Mouse (Mus musculus): ENCODE results near the gene Mastl.

Mastl gene

GRCm38 (mm10) chr2:23155777-23156607 is at the start of gene Mastl, which contains the start of gene Yme1l1:
Gene Mastl (minus strand): TSS chr2:23156024.
Gene Yme1l1 (plus strand): TSS chr2:23156369.
- DNase-seq (ENCODE audit: extremely low spot score, low spot score), result peak; percentile 94

- no peak for DNase-seq (ENCODE audit: extremely low spot score, low spot score)
These were observed 47.3 kb upstream of the Mastl start for GRCm38 (mm10) chr2:23202900-23203670.

- DNase-seq (ENCODE audit: extremely low spot score, low spot score), result no peak
These were observed 45.2 kb upstream of the Mastl start for GRCm38 (mm10) chr2:23201034-23201433.

GRCm38 (mm10) chr2:23194366-23194765 is 38.5 kb upstream of the Mastl start:
- no peak for DNase-seq (ENCODE audit: extremely low spot score, low spot score)

- DNase-seq (ENCODE audit: extremely low spot score, low spot score), result no peak
These were observed 16.5 kb upstream of the Mastl start for GRCm38 (mm10) chr2:23172305-23172704.

GRCm38 (mm10) chr2:23156608-23157081 is 821 bp upstream of the Mastl start:
- no peak for DNase-seq (ENCODE audit: extremely low spot score, low spot score)

- DNase-seq (ENCODE audit: extremely low spot score, low spot score), result no peak
These were observed 614 bp downstream of the Mastl start for GRCm38 (mm10) chr2:23155199-23155621.

- DNase-seq (ENCODE audit: extremely low spot score, low spot score), result no peak
These were observed 36.3 kb downstream of the Mastl start for GRCm38 (mm10) chr2:23119573-23119972.

GRCm38 (mm10) chr2:23102266-23102665 is 53.6 kb downstream of the Mastl start:
- DNase-seq (ENCODE audit: extremely low spot score, low spot score), result no peak

- DNase-seq (ENCODE audit: extremely low spot score, low spot score), result no peak
These were observed 58.8 kb downstream of the Mastl start for GRCm38 (mm10) chr2:23097028-23097427.

- peak; percentile 20 for DNase-seq (ENCODE audit: extremely low spot score, low spot score)
These were observed 63.6 kb downstream of the Mastl start for GRCm38 (mm10) chr2:23092216-23092615.

GRCm38 (mm10) chr2:23084540-23084939 is 71.3 kb downstream of the Mastl start:
- DNase-seq (ENCODE audit: extremely low spot score, low spot score), result no peak

- DNase-seq (ENCODE audit: extremely low spot score, low spot score), result no peak
These were observed 77.2 kb downstream of the Mastl start for GRCm38 (mm10) chr2:23078588-23078987.

GRCm38 (mm10) chr2:23077693-23078092 is 78.1 kb downstream of the Mastl start:
- DNase-seq (ENCODE audit: extremely low spot score, low spot score), result no peak

- no peak for DNase-seq (ENCODE audit: extremely low spot score, low spot score)
These were observed 79.0 kb downstream of the Mastl start for GRCm38 (mm10) chr2:23076783-23077182.

- no peak for DNase-seq (ENCODE audit: extremely low spot score, low spot score)
These were observed 80.0 kb downstream of the Mastl start for GRCm38 (mm10) chr2:23075846-23076245.

GRCm38 (mm10) chr2:23071406-23071805 is 84.4 kb downstream of the Mastl start:
- no peak for DNase-seq (ENCODE audit: extremely low spot score, low spot score)

GRCm38 (mm10) chr2:23070491-23070890 is 85.3 kb downstream of the Mastl start:
- no peak for DNase-seq (ENCODE audit: extremely low spot score, low spot score)

GRCm38 (mm10) chr2:23068894-23069744 is 86.7 kb downstream of the Mastl start:
- DNase-seq (ENCODE audit: extremely low spot score, low spot score), result peak; percentile 91

GRCm38 (mm10) chr2:23068370-23068737 is 87.5 kb downstream of the Mastl start:
- DNase-seq (ENCODE audit: extremely low spot score, low spot score), result no peak

Data from neural tube, embryonic 10.5 days (tissue).